Mouse (Mus musculus) CH12.LX (cell line): ENCODE data around the gene Itga6. TPM values are rescaled to one million over a fixed set of nuclear protein-coding genes. Genes with fewer than 3 reads are reported as not detected.

Experiments
- DNase-seq: peaks from one replicate; pipeline ENCODE4 v3.0.0-alpha.2; 2013; ENCODE audit errors: extremely low read depth
- H3K27ac ChIP-seq: 2 replicates; pipeline ENCODE4 v1.5.1; 2012; ENCODE audit warnings: low read depth, mild to moderate bottlenecking, control low read depth, moderate library complexity; ENCODE audit not compliant: insufficient read depth
- H3K27me3 ChIP-seq: replicated peaks from 2 replicates; pipeline ENCODE3; 2012; ENCODE audit warnings: inconsistent platforms
- H3K36me3 ChIP-seq, 2 experiments: replicated peaks in 1 of 2; 2 replicates each; pipeline versions ENCODE3 to v1.6.1; 2012; ENCODE audit warnings: inconsistent platforms in 1 of 2, low read length in 1 of 2, mild to moderate bottlenecking in 1 of 2, mixed read lengths in 1 of 2, moderate library complexity in 1 of 2; ENCODE audit not compliant: control insufficient read depth in 1 of 2, insufficient read depth in 1 of 2
- H3K4me1 ChIP-seq, 2 experiments: 2 replicates each; pipeline ENCODE4 v1.6.1; 2012; ENCODE audit warnings: inconsistent platforms in 1 of 2, moderate library complexity in 1 of 2; ENCODE audit not compliant: insufficient read depth in 2 of 2, control insufficient read depth in 1 of 2
- H3K4me2 ChIP-seq: 2 replicates; pipeline ENCODE4 v1.6.1; 2012; ENCODE audit warnings: low read depth, mild to moderate bottlenecking, control low read depth; ENCODE audit not compliant: poor library complexity, insufficient read depth, severe bottlenecking
- H3K4me3 ChIP-seq, 3 experiments: fragments of 150-350 bp in 1 of 3; sonication (generic) in 1 of 3; replicated peaks in 1 of 3; 2 replicates each; pipeline versions ENCODE3 to v1.5.1; 2011 to 2012; ENCODE audit warnings: low read depth in 2 of 3, low read length in 2 of 3, mild to moderate bottlenecking in 2 of 3, moderate library complexity in 2 of 3, control low read depth in 1 of 3, improper control_type of control experiment in 1 of 3, inconsistent platforms in 1 of 3, mixed read lengths in 1 of 3; ENCODE audit not compliant: poor library complexity in 1 of 3
- H3K79me2 ChIP-seq: replicated peaks from 2 replicates; pipeline ENCODE4 v1.6.1; 2012; ENCODE audit warnings: mild to moderate bottlenecking, moderate library complexity; ENCODE audit not compliant: control insufficient read depth, poor library complexity, insufficient read depth, severe bottlenecking; ENCODE audit errors: extremely low read depth
- H3K9ac ChIP-seq: 2 replicates; pipeline ENCODE4 v1.6.1; 2012; ENCODE audit warnings: low read depth, mild to moderate bottlenecking, control low read depth, moderate library complexity; ENCODE audit not compliant: insufficient read depth
- H3K9me3 ChIP-seq: replicated peaks from 2 replicates; pipeline ENCODE3; 2012; ENCODE audit warnings: low read length, inconsistent platforms, mixed read lengths
- CHD1 ChIP-seq: IDR thresholded peaks from 2 replicates; pipeline ENCODE4 v1.6.1; 2012; ENCODE audit warnings: low read depth, low read length, improper control_type of control experiment, inconsistent platforms
- ELF1 ChIP-seq: IDR thresholded peaks from 2 replicates; pipeline ENCODE4 v1.6.1; 2014; ENCODE audit warnings: low read depth, mild to moderate bottlenecking, inconsistent platforms, low read length, improper control_type of control experiment
- EP300 ChIP-seq: IDR thresholded peaks from 2 replicates; pipeline ENCODE4 v1.6.1; 2011; ENCODE audit warnings: low read length, improper control_type of control experiment
- ETS1 ChIP-seq: conservative IDR thresholded peaks from 2 replicates; pipeline ENCODE4 v1.6.1; 2012; ENCODE audit warnings: low read depth, mild to moderate bottlenecking, inconsistent platforms, low read length, improper control_type of control experiment, moderate library complexity
- GABPA ChIP-seq: IDR thresholded peaks from 2 replicates; pipeline ENCODE4 v1.6.1; 2012; ENCODE audit warnings: low read depth, low read length, improper control_type of control experiment, inconsistent platforms; ENCODE audit not compliant: insufficient replicate concordance
- HCFC1 ChIP-seq: IDR thresholded peaks from 2 replicates; pipeline ENCODE4 v1.6.1; 2012; ENCODE audit warnings: low read depth, mild to moderate bottlenecking, inconsistent platforms, low read length, improper control_type of control experiment
- IRF4 ChIP-seq: IDR thresholded peaks from 2 replicates; pipeline ENCODE4 v1.6.1; 2014; ENCODE audit warnings: low read depth, mild to moderate bottlenecking, inconsistent platforms, low read length, improper control_type of control experiment
- KAT2A ChIP-seq: IDR thresholded peaks from 2 replicates; pipeline ENCODE4 v1.6.1; 2012; ENCODE audit warnings: low read length, improper control_type of control experiment, inconsistent platforms; ENCODE audit not compliant: insufficient replicate concordance
- MAFK ChIP-seq: IDR thresholded peaks from 2 replicates; pipeline ENCODE4 v1.6.1; 2011; ENCODE audit warnings: low read length, improper control_type of control experiment; ENCODE audit not compliant: insufficient replicate concordance
- MAX ChIP-seq: IDR thresholded peaks from 2 replicates; pipeline ENCODE4 v1.6.1; 2011; ENCODE audit warnings: low read length, improper control_type of control experiment
- MEF2A ChIP-seq: IDR thresholded peaks from 2 replicates; pipeline ENCODE4 v1.6.1; 2014; ENCODE audit warnings: low read depth, mild to moderate bottlenecking, inconsistent platforms, low read length, improper control_type of control experiment, borderline replicate concordance
- NRF1 ChIP-seq: IDR thresholded peaks from 2 replicates; pipeline ENCODE4 v1.6.1; 2014; ENCODE audit warnings: low read depth, mild to moderate bottlenecking, inconsistent platforms, low read length, improper control_type of control experiment, moderate library complexity
- POLR2A ChIP-seq: IDR thresholded peaks from 2 replicates; pipeline ENCODE4 v1.6.1; 2011; ENCODE audit warnings: low read depth, mild to moderate bottlenecking, improper control_type of control experiment, low read length
- RAD21 ChIP-seq: IDR thresholded peaks from 2 replicates; pipeline ENCODE4 v1.6.1; 2011; ENCODE audit warnings: low read depth, mild to moderate bottlenecking, low read length, improper control_type of control experiment, moderate library complexity
- SMC3 ChIP-seq: IDR thresholded peaks from 2 replicates; pipeline ENCODE4 v1.6.1; 2011; ENCODE audit warnings: low read depth, low read length, improper control_type of control experiment
- TBP ChIP-seq: conservative IDR thresholded peaks from 2 replicates; pipeline ENCODE4 v1.6.1; 2011; ENCODE audit warnings: low read depth, low read length, improper control_type of control experiment
- UBTF ChIP-seq: IDR thresholded peaks from 2 replicates; pipeline ENCODE4 v1.6.1; 2012; ENCODE audit warnings: low read depth, mild to moderate bottlenecking, inconsistent platforms, low read length, improper control_type of control experiment, moderate library complexity
- USF1 ChIP-seq: IDR thresholded peaks from 2 replicates; pipeline ENCODE4 v1.6.1; 2014; ENCODE audit warnings: low read depth, mild to moderate bottlenecking, inconsistent platforms, low read length, improper control_type of control experiment
- USF2 ChIP-seq: conservative IDR thresholded peaks from 2 replicates; pipeline ENCODE4 v1.6.1; 2011; ENCODE audit warnings: low read depth, low read length, improper control_type of control experiment
- ZC3H11A ChIP-seq: IDR thresholded peaks from 2 replicates; pipeline ENCODE4 v1.6.1; 2012; ENCODE audit warnings: low read depth, mild to moderate bottlenecking, inconsistent platforms, low read length, improper control_type of control experiment
- ZMIZ1 ChIP-seq: IDR thresholded peaks from 2 replicates; pipeline ENCODE4 v1.6.1; 2012; ENCODE audit warnings: low read depth, mild to moderate bottlenecking, inconsistent platforms, low read length, improper control_type of control experiment
- dilution Hi-C: fragments of 300-500 bp; cut with MboI; formaldehyde crosslinking; loops from 2 replicates; pipeline ENCODE4 v1.14.3; 2020; ENCODE audit warnings: low sequenced_read_pairs; ENCODE audit not compliant: extremely low pct_unique_long_range_greater_than_20kb, extremely low pct_ligation_motif_present
- in situ Hi-C: fragments of 300-500 bp; cut with MboI; formaldehyde crosslinking; loops from 3 replicates; pipeline ENCODE4 v1.14.3; 2019; ENCODE audit warnings: low sequenced_read_pairs, low pct_ligation_motif_present, low pct_unique_long_range_greater_than_20kb, mixed read lengths
- polyA plus RNA-seq: library from polyadenylated mRNA; unstranded; fragments of >175 nt; gene quantifications from 2 replicates; pipeline ENCODE4 v1.2.1, GENCODE M21; 2012; ENCODE audit warnings: low read depth; ENCODE audit not compliant: insufficient read length
- total RNA-seq, 2 experiments: library from RNA; depleted of rRNA; stranded (reverse); fragments of 300-350 nt in 1 of 2; fragments of >200 nt in 1 of 2; gene quantifications; 2 replicates each; pipeline ENCODE4 v1.2.3; 2012 to 2014

Gene Itga6
- total and polyA plus RNA-seq, 3 experiments = 6.1 to 13.9 (median 10.9) TPM

DNA sequence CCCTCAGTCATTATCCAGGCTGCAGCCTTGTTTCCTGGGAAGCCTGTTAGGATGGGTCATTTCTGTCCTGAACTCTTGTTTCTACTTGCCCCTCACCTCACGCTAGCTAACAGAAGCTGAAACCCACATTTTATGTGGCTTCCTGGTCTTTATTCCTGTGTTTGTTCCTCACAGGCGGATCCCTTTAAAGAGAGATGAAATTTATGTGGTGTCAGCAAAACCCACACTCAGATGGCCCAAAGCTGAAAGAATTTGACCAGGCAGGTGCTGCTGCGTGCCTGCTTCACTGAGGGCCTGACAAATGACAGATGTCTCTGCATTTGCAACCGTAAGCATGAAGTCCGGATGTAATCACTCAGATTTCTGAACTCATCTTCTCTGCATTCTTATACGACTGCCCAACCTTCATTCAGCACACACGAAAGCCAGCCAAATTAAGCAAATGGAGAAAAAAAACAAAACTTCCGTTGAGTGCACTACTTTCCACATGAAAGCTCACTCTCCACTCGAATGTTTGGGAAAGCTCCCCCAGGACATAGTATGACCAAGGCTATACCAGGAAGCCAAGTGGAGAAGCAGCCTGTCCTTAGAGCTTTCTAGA is 10.5 kb upstream of the Itga6 start:
- H3K79me2 ChIP-seq = no peaks in the 10 kb centered on the region
- H3K9me3 ChIP-seq = peaks cover 2% of the 10 kb centered on the region
- no peak overlapping the region for H3K4me2 ChIP-seq
- in situ Hi-C loops = no loop called here
- dilution Hi-C loops = no loop called here
- H3K36me3 ChIP-seq = no peaks in the 10 kb centered on the region
- no peak overlapping the region for H3K27ac ChIP-seq
- H3K27me3 ChIP-seq = no peaks in the 10 kb centered on the region
- peaks cover 14 to 15% of the 10 kb centered on the region in 2 experiments for H3K4me1 ChIP-seq
- no peak overlapping the region for H3K9ac ChIP-seq
- DNase-seq = no peak
- no peak overlapping the region for H3K4me3 ChIP-seq
- TF ChIP-seq SMC3 = no peak
- no peak for TF ChIP-seq CHD1
- peak; percentile 67 for TF ChIP-seq MAFK
- no peak for TF ChIP-seq POLR2A
- TF ChIP-seq ETS1 = no peak
- no peak for TF ChIP-seq MEF2A
- TF ChIP-seq ZC3H11A = no peak
- TF ChIP-seq NRF1 = no peak

DNA sequence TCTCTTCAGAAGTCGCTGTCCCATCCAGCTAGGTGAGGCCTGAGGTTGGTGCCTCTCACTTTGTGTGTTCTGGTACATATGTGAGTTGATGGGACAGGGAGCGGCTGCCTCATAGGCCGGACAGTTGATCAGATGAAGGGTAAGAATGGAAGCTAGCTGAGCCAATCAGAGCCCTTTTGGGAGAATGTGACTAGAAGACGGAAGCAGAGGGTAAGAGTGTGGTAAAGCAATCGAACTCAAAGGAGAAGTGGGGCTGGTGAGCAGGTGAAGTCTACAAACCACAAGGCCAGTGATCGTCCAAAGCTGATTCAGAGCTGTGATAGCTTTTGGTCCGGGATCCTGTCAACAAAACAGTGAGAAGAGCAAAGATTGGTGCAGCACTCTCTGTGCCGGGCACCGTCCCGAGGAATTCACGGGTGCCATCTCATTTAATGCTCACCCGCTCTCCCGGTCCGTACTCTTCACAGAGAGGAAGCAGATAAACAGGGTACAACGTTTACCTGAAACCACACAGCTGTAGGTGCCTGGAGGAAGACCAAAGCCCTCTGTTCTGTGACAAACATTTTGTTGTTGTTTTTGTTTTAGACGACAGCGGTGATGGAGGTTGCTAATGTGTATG is 9.8 kb upstream of the Itga6 start:
- DNase-seq = no peak
- in situ Hi-C loops (no loop called here), dilution Hi-C loops (no loop called here)
- H3K27ac ChIP-seq = no peak overlapping the region
- no peak overlapping the region for H3K9ac ChIP-seq
- H3K27me3 ChIP-seq = no peaks in the 10 kb centered on the region
- no peaks in the 10 kb centered on the region for H3K36me3 ChIP-seq
- H3K4me3 ChIP-seq = no peak overlapping the region
- TF ChIP-seq EP300 (no peak), MAFK (no peak), ZC3H11A (no peak), GABPA (no peak), ELF1 (no peak), MEF2A (no peak), RAD21 (no peak), USF2 (no peak), MAX (no peak), IRF4 (no peak), HCFC1 (no peak), UBTF (no peak), NRF1 (no peak), KAT2A (no peak), ZMIZ1 (no peak), USF1 (no peak), TBP (no peak), ETS1 (no peak)
- TF ChIP-seq, all 38 proteins: peak for 0
- H3K79me2 ChIP-seq = no peaks in the 10 kb centered on the region
- peaks cover 2% of the 10 kb centered on the region for H3K9me3 ChIP-seq
- no peak overlapping the region for H3K4me2 ChIP-seq
- peaks cover 7 to 15% of the 10 kb centered on the region in 2 experiments for H3K4me1 ChIP-seq
